Mouse (Mus musculus): ENCODE measurements around the gene Bex3. TPM values are rescaled to one million over a fixed set of nuclear protein-coding genes. Genes with fewer than 3 reads are reported as not detected.
"Not testable (repeated sequence)": the region's sequence is repeated elsewhere in the genome, so short reads cannot be mapped to it uniquely, and the experiment has no call there.

Gene Bex3
- polyA plus RNA-seq, 1 experiment from 2014 or later = 725 TPM

DNA sequence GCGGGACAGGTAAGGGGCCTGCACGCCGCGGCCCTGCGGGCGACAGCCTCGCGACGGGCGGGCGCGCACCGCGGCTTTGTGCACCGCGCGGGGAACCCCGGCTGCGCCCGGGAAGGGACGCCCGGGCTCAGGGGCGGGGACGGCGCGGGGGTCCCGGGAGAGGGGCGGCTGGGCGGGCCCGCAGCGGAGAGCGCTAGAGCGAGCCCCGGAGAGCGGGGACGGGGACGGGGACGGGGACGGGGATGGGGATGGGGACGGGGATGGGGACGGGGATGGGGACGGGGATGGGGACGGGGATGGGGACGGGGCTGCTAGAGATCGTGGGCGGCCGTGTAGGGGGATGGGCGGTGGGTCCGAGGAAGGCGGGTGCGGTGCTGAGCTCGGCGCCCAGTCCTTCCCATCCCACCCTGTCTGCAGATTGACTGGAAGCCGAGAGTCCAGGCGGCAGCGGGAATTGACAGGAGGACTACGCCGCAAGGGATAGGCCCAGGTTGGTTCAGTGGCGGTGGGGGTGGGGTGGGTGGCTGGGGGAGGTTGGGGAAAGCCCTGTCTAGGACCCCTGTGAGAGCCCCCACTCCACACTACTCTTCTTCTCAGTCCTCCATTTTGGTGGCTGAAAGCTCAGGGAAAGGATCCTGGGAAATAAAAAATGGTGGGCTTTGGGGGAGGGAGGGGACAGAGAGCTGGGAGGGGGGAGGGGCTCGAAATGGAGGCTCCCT is 499 bp downstream of the Bex3 start:
- Histone ChIP-seq H3K4me3 (peak overlapping the region; percentile 46), H3K27ac (peak overlapping the region; percentile 85), H3K4me2 (peak overlapping the region; percentile 61), H3K9ac (peak overlapping the region; percentile 70), H3K4me1 (replicated peaks) (peaks cover 11% of the 10 kb centered on the region)
- WGBS = 14% methylated on average over 12 of the region's 60 CpGs
- H3K36me3 ChIP-seq, H3K27me3 ChIP-seq, H3K9me3 ChIP-seq: not testable (repeated sequence)
- ATAC-seq (ENCODE audit: low FRiP score) = peak; percentile 80

DNA sequence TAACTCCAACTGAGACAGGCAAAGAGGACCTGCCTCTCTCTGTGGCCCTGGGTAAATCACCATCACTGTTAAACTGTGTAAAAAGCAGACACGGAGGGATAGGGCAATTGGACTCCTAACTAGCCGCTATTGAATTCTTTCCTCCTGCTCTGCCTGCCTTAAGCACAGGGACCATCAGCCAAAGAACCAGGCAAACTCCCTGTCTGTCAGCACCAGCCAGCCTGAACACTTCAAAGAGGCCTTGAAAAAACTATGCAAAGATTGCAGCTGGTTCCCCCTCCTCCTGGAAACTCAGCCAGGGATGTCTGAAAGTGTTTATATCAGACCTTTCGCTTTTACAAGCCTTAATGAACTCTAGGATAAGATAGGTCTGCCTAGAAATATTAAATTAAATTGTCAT is 4.5 kb downstream of the Bex3 start:
- Histone ChIP-seq H3K36me3 (no peaks in the 10 kb centered on the region; the same call in 1 of the 2 replicates), H3K27ac (no peak overlapping the region; the same call in 1 of the 2 replicates), H3K4me3 (no peak overlapping the region), H3K9me3 (no peaks in the 10 kb centered on the region), H3K4me1 (replicated peaks) (peaks cover 11% of the 10 kb centered on the region), H3K27me3 (0 out of 2 replicates have a peak, but pooled peaks cover 6% of the 10 kb centered on the region), H3K9ac (no peak overlapping the region), H3K4me2 (no peak overlapping the region)
- ATAC-seq (ENCODE audit: low FRiP score) = no peak
- WGBS = 21% methylated on average over 3 of the region's 3 CpGs

DNA sequence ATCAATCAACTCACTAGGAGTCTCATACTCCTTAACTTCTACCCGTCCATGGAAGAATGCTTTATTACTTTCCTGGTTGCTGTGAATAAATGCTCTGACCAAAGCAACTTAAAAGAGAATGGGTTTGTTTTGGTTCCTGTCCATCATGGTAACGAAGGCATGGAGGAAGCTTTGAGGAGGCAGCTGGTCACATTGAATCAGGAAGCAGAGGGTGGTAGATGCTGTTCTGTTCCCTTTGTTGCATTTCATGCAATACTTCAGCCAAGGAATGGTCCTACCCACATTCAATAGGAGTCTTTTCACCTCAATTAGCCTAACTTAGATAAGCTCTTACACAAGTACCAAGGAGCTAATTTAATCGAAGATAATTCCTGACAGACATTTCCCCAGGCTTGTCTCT is 5.3 kb downstream of the Bex3 start:
- H3K9ac ChIP-seq = no peak overlapping the region
- no peak for ATAC-seq (ENCODE audit: low FRiP score)
- no peaks in the 10 kb centered on the region; the same call in 1 of the 2 replicates for H3K36me3 ChIP-seq
- WGBS = 25% methylated on average over 3 of the region's 3 CpGs
- peaks cover 11% of the 10 kb centered on the region for H3K4me1 ChIP-seq (replicated peaks)
- H3K4me2 ChIP-seq = no peak overlapping the region
- 0 out of 2 replicates have a peak, but pooled peaks cover 6% of the 10 kb centered on the region for H3K27me3 ChIP-seq
- H3K9me3 ChIP-seq = no peaks in the 10 kb centered on the region
- no peak overlapping the region for H3K4me3 ChIP-seq
- no peak overlapping the region for H3K27ac ChIP-seq

DNA sequence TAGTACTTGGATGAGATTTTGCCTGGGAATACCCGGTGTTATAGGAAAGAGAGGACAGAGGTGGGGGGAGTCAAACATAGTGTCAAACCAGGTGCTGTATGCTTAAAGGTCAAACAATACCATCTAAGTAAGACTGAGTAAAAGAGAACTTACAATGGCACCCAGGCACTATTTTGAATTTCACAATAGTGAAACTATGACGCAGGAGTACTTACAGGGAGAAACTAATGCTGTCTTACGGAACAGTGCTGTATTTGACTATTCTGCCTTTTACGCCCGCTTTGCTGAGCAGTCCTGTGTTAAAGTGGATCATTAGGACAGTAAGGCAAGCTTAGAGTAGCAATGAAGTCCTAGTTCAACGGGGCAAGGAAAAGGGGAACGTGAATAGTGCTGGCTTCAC is 7.5 kb downstream of the Bex3 start:
- Histone ChIP-seq H3K4me1 (replicated peaks) (no peaks in the 10 kb centered on the region; the same call in 1 of the 2 replicates), H3K4me2 (no peak overlapping the region), H3K9ac (no peak overlapping the region), H3K9me3 (no peaks in the 10 kb centered on the region), H3K36me3 (no peaks in the 10 kb centered on the region), H3K27me3 (0 out of 2 replicates have a peak, but pooled peaks cover 6% of the 10 kb centered on the region), H3K27ac (no peak overlapping the region), H3K4me3 (no peak overlapping the region)
- WGBS = 89% methylated on average over 7 of the region's 7 CpGs
- no peak for ATAC-seq (ENCODE audit: low FRiP score)

DNA sequence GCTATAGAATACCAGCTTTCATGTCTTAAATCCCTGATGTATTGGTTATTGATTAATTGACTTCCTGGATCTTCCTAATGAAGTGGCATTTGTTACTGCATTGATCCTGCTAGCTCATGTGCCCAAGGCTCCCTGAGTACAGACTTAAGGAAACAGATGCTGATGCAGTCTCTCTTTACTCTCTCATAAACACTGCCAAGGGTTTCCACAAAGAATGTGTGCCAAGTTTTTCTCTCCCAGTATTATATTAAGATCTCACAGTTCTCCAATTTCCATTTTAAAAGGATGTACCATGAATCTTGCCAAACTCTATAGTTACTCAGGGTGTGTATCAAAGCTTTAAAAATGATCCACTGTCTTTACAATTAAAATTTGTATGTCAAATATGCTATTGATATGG is 8.3 kb downstream of the Bex3 start:
- no peak for ATAC-seq (ENCODE audit: low FRiP score)

DNA sequence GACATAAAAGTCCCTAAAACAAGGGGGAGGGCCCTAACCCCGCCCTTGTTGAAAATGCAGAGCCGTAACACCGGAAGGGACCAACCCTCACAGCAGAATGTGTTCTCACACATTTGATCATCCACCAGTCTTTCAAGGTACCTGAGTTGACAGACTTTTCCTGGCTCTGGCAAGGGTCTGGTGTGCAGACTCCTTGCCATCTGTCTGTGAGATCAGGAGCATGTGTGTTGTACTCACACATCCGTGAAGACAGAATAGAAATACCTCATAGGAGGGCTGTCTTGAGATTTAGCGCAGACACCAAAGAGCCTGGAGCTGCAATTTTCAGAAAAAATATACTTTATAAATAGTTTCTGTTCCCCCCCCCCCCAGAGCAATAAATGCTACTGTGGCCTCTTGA is 9.4 kb downstream of the Bex3 start:
- H3K4me2 ChIP-seq = no peak overlapping the region
- 89% methylated on average over 5 of the region's 5 CpGs for WGBS
- ATAC-seq (ENCODE audit: low FRiP score) = no peak
- no peaks in the 10 kb centered on the region for H3K4me1 ChIP-seq (replicated peaks)
- no peaks in the 10 kb centered on the region for H3K9me3 ChIP-seq
- H3K27me3 ChIP-seq = 0 out of 2 replicates have a peak, but pooled peaks cover 6% of the 10 kb centered on the region
- H3K27ac ChIP-seq = no peak overlapping the region
- H3K36me3 ChIP-seq = no peaks in the 10 kb centered on the region
- H3K4me3 ChIP-seq = no peak overlapping the region
- H3K9ac ChIP-seq = no peak overlapping the region

More for the DNA sequence above, 8.3 kb downstream of the Bex3 start:
- no peak overlapping the region for H3K9ac ChIP-seq
- H3K4me3 ChIP-seq = no peak overlapping the region
- H3K9me3 ChIP-seq = no peaks in the 10 kb centered on the region
- H3K27me3 ChIP-seq = 0 out of 2 replicates have a peak, but pooled peaks cover 6% of the 10 kb centered on the region
- no peaks in the 10 kb centered on the region for H3K36me3 ChIP-seq
- no peaks in the 10 kb centered on the region for H3K4me1 ChIP-seq (replicated peaks)
- no peak overlapping the region for H3K4me2 ChIP-seq
- H3K27ac ChIP-seq = no peak overlapping the region

DNA sequence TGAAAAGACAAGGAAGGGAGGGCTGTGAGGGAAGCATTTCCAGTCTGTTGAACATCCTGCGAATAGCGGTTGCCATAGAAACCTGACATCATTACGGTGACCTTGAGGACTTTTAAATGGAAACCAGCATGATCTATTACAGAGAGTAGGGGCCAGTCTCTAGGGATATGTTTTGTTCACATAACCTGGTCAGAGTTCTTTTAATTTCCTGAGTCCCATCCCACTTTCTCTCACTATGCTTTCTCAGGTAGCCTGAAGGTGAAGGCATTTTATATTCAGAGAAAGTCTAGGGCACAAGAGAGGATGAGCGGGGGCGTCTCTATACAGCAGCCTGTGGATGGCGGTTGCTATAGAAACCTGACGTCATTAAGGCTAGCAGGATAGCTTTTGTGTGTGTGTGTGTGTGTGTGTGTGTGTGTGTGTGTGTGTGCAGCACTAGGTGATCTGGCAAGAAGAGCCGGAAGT is 20.8 kb downstream of the Bex3 start:
- Histone ChIP-seq H3K4me1 (replicated peaks) (no peaks in the 10 kb centered on the region), H3K27me3 (no peaks in the 10 kb centered on the region), H3K4me3 (no peak overlapping the region), H3K4me2 (peak overlapping the region; percentile 47), H3K9ac (no peak overlapping the region), H3K36me3 (no peaks in the 10 kb centered on the region), H3K9me3 (no peaks in the 10 kb centered on the region), H3K27ac (peak overlapping the region; percentile 86)
- ATAC-seq (ENCODE audit: low FRiP score) = peak; percentile 97
- WGBS = 23% methylated on average over 8 of the region's 8 CpGs

DNA sequence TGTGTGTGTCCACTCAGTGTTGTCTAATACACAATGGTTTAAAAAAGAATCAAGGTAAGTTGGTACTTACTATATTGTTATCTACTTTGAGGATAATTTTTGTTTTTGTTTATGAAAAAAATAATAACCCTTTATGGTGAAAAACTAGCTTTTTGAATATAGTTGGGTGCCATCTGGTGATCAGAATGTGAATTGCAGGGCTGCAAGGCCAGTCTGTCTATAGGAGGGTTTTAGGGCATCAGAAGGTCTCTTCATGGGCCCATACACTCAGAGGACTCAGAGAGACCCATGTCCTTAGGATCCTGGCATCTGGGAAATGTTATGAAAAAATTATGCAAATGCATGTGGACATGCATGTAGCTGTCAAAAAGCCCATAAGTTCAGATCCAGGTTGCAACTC is 34.2 kb downstream of the Bex3 start:
- Histone ChIP-seq H3K27ac (no peak overlapping the region), H3K4me3 (no peak overlapping the region), H3K9me3 (no peaks in the 10 kb centered on the region), H3K4me1 (replicated peaks) (no peaks in the 10 kb centered on the region), H3K9ac (no peak overlapping the region), H3K36me3 (no peaks in the 10 kb centered on the region), H3K4me2 (no peak overlapping the region), H3K27me3 (no peaks in the 10 kb centered on the region)
- ATAC-seq (ENCODE audit: low FRiP score) = no peak

DNA sequence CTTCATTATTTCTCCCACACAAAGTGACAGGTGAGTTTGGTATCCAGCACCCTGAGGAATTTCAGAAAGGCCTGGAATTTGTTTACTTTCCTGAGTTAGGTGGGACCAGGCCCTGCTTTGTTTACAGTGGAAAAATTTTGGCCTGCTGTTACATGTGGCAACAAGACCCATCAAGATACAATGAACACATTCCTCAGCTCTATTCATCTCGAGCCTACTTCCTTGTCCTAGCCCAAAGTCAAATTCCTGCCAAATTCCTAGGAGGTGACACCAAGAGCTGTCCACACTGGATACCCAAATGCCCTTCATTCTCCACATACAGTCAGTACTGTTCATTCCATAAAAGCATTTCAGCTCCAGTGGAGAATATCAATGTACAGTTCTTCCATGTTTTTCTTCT is 36.1 kb downstream of the Bex3 start:
- Histone ChIP-seq H3K4me2 (no peak overlapping the region), H3K27ac (no peak overlapping the region), H3K9me3 (no peaks in the 10 kb centered on the region), H3K4me1 (replicated peaks) (no peaks in the 10 kb centered on the region), H3K9ac (no peak overlapping the region), H3K27me3 (no peaks in the 10 kb centered on the region), H3K4me3 (no peak overlapping the region), H3K36me3 (no peaks in the 10 kb centered on the region)
- 63% methylated on average over 1 of the region's 1 CpGs for WGBS
- ATAC-seq (ENCODE audit: low FRiP score) = no peak

DNA sequence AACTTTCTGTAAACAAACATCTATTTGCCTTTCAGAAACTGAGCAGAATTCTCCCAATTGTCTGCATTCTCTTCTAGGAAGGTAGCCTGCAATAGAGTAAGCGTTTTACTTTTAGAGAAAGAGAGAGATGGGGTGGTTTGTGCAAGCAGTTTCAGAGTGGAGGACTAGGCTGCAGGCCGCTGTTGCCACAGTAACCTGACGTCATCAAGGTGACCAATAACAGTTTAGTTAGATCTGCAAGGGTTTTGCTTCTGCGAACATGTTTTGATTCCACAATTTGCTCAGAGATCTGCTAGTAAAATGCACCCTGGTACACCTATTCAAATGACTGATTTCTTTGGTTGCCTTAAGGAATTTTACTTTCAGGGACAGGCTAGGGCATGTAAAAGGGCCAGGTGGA is 43.2 kb downstream of the Bex3 start:
- Histone ChIP-seq H3K4me1 (replicated peaks) (no peaks in the 10 kb centered on the region), H3K36me3 (no peaks in the 10 kb centered on the region), H3K4me2 (peak overlapping the region; percentile 35), H3K27ac (peak overlapping the region; percentile 66), H3K9me3 (no peaks in the 10 kb centered on the region), H3K27me3 (no peaks in the 10 kb centered on the region), H3K9ac (no peak overlapping the region), H3K4me3 (no peak overlapping the region)
- WGBS = 43% methylated on average over 4 of the region's 4 CpGs
- ATAC-seq (ENCODE audit: low FRiP score) = peak; percentile 90

DNA sequence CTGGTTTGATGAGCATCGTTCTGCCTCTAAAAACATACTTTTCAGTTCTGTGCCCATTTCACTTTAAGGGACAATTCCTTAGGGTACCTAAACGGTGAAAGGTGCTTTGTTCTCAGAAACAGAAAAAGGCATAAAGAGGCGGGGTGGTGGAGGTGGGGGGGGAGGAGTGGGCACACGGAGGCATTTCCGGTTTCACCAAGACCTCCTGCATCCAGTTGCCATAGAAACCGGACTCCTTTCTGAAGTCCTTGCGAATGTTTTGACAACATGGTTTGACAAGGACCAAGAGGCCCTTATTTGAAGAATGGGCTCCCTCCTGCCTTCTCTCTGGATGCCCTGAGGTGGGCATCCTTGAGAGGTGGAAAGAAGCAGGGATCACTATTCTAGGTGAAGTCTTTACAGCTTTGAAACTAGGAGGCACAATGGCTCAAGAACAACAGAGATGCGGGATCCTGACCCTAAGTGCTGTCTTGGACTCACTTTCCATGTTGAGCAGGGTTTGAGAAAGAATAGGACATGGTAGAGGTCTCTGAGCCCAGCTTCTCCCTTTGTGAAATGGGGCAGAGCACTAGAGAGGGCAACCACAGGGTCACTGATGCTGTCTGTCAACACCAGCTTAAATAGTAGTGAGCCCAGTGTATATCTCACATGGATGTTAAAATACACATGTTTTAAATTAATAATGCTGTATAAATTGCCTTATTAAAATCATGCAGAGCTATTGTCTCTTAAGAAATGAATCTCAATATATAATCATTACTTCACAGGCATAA is 43.9 kb downstream of the Bex3 start:
- H3K27ac ChIP-seq = peak overlapping the region; percentile 66
- 26% methylated on average over 8 of the region's 8 CpGs for WGBS
- H3K4me1 ChIP-seq (replicated peaks) = no peaks in the 10 kb centered on the region
- H3K4me2 ChIP-seq = peak overlapping the region; percentile 35
- no peaks in the 10 kb centered on the region for H3K9me3 ChIP-seq
- no peak overlapping the region for H3K9ac ChIP-seq
- ATAC-seq (ENCODE audit: low FRiP score) = peak; percentile 71
- H3K36me3 ChIP-seq = no peaks in the 10 kb centered on the region
- H3K4me3 ChIP-seq = no peak overlapping the region
- no peaks in the 10 kb centered on the region for H3K27me3 ChIP-seq

DNA sequence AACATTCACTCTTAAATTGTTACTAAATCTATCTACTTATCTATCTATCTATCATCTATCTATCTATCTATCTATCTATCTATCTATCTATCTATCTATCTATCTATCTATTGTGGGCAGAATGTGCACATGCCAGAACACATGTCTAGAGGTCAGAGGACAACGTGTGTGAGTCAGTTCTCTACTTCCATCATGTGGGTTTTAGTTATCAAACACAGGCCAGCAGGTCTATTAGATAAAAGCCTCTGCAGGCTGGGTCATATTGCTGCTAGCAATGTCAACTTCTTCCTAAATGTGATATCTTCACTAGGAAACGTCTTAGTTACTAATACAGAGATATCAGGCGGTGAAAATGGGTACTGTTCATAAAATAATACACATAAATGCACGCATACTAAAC is 49.9 kb downstream of the Bex3 start:
- H3K27me3 ChIP-seq = no peaks in the 10 kb centered on the region
- no peak overlapping the region for H3K4me2 ChIP-seq
- H3K36me3 ChIP-seq = no peaks in the 10 kb centered on the region
- H3K4me1 ChIP-seq (replicated peaks) = no peaks in the 10 kb centered on the region
- H3K4me3 ChIP-seq = no peak overlapping the region
- H3K9me3 ChIP-seq = no peaks in the 10 kb centered on the region
- WGBS = 73% methylated on average over 4 of the region's 4 CpGs
- no peak for ATAC-seq (ENCODE audit: low FRiP score)
- no peak overlapping the region for H3K9ac ChIP-seq
- no peak overlapping the region for H3K27ac ChIP-seq

Measured in hindbrain, embryonic 13.5 days (tissue).